Mouse (Mus musculus) intestine, embryonic 16.5 days (tissue): ENCODE measurements around the gene Pla2g2c. TPM values are rescaled to one million over a fixed set of nuclear protein-coding genes. Genes with fewer than 3 reads are reported as not detected.

ENCODE experiments used
- ATAC-seq: fragments of 200-750 bp; cut with Nextera tagmentation; 2 replicates; pipeline ENCODE4 v1.8.0; 2017; ENCODE audit warnings: moderate TSS enrichment, moderate library complexity
- H3K27ac ChIP-seq: fragments of 300-500 bp; sonication (generic); 2 replicates; pipeline ENCODE4 v1.5.1; 2014; ENCODE audit warnings: mild to moderate bottlenecking, low read length
- H3K27me3 ChIP-seq: fragments of 300-500 bp; sonication (generic); replicated peaks from 2 replicates; pipeline ENCODE4 v1.6.1; 2014; ENCODE audit warnings: low read length, control low read depth, mixed read lengths; ENCODE audit not compliant: control insufficient read depth, insufficient read depth
- H3K36me3 ChIP-seq: fragments of 300-500 bp; sonication (generic); 2 replicates; pipeline ENCODE4 v1.6.1; 2014; ENCODE audit warnings: low read length, control low read depth; ENCODE audit not compliant: control insufficient read depth, insufficient read depth
- H3K4me1 ChIP-seq: fragments of 300-500 bp; sonication (generic); 2 replicates; pipeline ENCODE4 v1.6.1; 2014; ENCODE audit warnings: low read length, control low read depth, mixed read lengths; ENCODE audit not compliant: control insufficient read depth, insufficient read depth
- H3K4me2 ChIP-seq: fragments of 300-500 bp; sonication (generic); 2 replicates; pipeline ENCODE4 v1.6.1; 2014; ENCODE audit warnings: low read depth, low read length, control low read depth
- H3K4me3 ChIP-seq: fragments of 300-500 bp; sonication (generic); 2 replicates; pipeline ENCODE4 v1.5.1; 2014; ENCODE audit warnings: mild to moderate bottlenecking, low read length
- H3K9ac ChIP-seq: fragments of 300-500 bp; sonication (generic); 2 replicates; pipeline ENCODE4 v1.6.1; 2014; ENCODE audit warnings: low read depth, low read length
- H3K9me3 ChIP-seq: fragments of 300-500 bp; sonication (generic); 2 replicates; pipeline ENCODE4 v1.6.1; 2016; ENCODE audit warnings: low read length, control low read depth; ENCODE audit not compliant: control insufficient read depth
- WGBS: fragments of 180-500 bp; shearing (Covaris S2); extraction: QIAGEN DNeasy Blood & Tissue Kit; methylation state at CpG from one replicate; pipeline ENCODE4 v1.1.7; 2014; 5-methylcytosine and 5-hydroxymethylcytosine counted together
- polyA plus RNA-seq: library from polyadenylated mRNA; unstranded; fragments of >200 nt; fragmentation: Nextera tagmentation; extraction: Ambion mirVana; gene quantifications from 2 replicates; pipeline ENCODE4 v1.2.1, GENCODE M21; 2015

Pla2g2c gene
- polyA plus RNA-seq, 1 experiment from 2014 or later, result 0.16 TPM

DNA sequence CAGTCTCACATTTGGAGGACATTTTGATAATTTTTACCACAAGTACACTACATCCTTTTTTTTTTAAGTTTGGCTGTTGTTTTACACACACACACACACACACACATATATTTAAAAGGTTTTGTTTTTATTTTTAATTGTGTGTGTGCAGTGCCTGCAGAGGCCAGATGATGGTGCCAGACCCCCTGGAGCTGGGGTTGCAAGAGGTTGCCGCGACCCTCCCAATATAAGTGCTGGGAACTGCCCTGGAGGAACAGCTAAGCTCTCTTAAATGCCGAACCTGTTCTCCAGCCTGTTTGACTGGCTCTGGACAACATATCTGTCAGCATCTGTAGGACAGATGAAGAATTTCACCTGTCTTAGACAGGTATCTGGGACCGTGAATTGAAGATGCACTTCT lies 20.4 kb upstream of the Pla2g2c start:
- H3K4me2 ChIP-seq, result no peak overlapping the region
- H3K36me3 ChIP-seq, result no peaks in the 10 kb centered on the region
- H3K4me1 ChIP-seq, result no peaks in the 10 kb centered on the region
- 79% methylated on average over 4 of the region's 4 CpGs for WGBS
- H3K27me3 ChIP-seq, result no peaks in the 10 kb centered on the region
- H3K9me3 ChIP-seq, result no peaks in the 10 kb centered on the region
- no peak for ATAC-seq
- H3K9ac ChIP-seq, result no peak overlapping the region
- no peak overlapping the region for H3K4me3 ChIP-seq
- H3K27ac ChIP-seq, result no peak overlapping the region

DNA sequence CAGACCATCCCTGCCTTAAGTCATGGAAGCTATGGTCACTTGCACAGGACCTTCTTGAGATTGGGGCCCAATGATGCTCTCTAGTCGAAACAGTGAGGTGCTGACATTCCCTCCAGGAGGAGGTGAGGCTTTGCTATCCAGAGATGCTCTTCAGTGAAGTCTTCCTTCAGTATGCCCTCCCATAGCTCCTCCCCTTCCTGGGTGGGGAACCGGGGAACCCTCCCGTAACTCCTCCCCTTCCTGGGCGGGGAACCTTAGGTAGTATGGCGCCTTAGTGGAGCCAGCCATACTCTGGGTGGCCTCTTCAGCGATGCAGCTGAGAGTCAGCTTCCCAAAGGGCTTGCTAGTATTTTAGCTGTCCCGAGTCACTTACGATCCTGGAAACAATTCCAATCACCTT lies 18.0 kb upstream of the Pla2g2c start:
- Histone ChIP-seq H3K27ac (no peak overlapping the region), H3K4me2 (no peak overlapping the region), H3K4me1 (no peaks in the 10 kb centered on the region), H3K9ac (no peak overlapping the region), H3K9me3 (no peaks in the 10 kb centered on the region), H3K4me3 (no peak overlapping the region), H3K36me3 (no peaks in the 10 kb centered on the region), H3K27me3 (no peaks in the 10 kb centered on the region)
- 94% methylated on average over 8 of the region's 8 CpGs for WGBS
- no peak for ATAC-seq

DNA sequence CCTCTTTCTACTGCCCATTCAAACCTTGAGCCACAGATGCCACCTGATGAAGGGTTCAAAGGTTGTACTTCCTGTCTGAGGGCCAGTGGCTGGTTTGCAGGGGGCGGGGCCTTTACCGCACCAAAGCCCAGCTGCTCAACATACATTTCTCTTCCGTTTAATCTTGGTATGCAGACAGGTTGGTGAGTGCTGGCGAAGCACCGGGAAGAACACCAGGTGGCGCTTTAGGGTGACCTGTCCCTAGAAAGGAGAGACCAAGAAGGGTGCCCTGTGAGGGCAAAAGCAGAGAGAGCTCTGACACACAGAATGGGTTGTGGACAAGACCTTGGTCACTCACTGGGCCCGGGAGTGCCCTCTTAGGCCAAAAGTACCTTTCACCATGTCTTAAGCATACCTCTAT lies 16.0 kb upstream of the Pla2g2c start:
- no peak overlapping the region for H3K4me3 ChIP-seq
- no peak overlapping the region for H3K9ac ChIP-seq
- ATAC-seq, result 0 out of 2 replicates have a peak, but pooled peaks have one; percentile 56
- H3K27me3 ChIP-seq, result no peaks in the 10 kb centered on the region
- no peak overlapping the region for H3K4me2 ChIP-seq
- no peak overlapping the region for H3K27ac ChIP-seq
- H3K4me1 ChIP-seq, result no peaks in the 10 kb centered on the region
- 7% methylated on average over 7 of the region's 7 CpGs for WGBS
- no peaks in the 10 kb centered on the region for H3K9me3 ChIP-seq
- no peaks in the 10 kb centered on the region for H3K36me3 ChIP-seq

DNA sequence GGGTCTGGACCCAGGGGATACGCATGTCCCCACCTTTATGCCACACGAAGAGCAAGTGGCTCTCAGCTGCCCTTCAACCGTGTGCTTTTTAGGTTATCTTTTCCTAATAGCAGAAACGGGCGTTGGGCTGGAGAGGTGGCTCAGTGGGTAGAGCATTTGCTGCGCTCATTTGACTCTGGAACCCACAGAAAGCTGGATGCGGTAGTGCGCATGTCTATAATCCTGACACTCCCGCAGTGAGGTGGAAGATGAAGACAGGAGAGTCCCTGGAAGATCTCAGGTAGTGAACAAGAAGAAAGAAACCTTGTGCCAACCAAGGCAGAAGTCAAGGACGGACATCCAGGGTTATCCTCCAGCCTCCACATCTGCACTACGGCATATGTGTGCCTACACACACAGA lies 15.3 kb upstream of the Pla2g2c start:
- no peak overlapping the region for H3K27ac ChIP-seq

DNA sequence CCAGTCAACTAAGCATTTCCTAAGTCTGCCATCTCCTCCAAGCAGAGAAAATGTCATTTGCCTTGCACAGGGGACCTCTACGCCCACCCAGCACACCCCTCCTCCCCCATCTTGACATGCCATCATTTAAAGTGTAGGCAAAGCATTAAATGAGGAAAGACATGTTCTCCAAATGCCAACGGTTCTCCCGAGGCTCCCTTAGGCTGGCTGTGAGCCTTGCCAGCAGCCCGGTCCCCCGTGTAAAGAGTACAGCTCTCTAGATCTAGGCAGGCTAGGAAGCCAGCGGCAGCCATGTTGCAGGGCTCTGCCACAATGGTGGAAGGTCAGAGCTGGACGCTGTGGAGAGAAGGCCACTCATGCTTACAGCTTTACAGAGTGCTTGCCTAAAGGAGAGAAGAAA lies 14.6 kb upstream of the Pla2g2c start:
- no peak overlapping the region for H3K4me3 ChIP-seq
- H3K9ac ChIP-seq, result no peak overlapping the region
- no peak overlapping the region for H3K4me2 ChIP-seq
- ATAC-seq, result no peak
- no peaks in the 10 kb centered on the region for H3K27me3 ChIP-seq
- no peaks in the 10 kb centered on the region for H3K4me1 ChIP-seq
- WGBS, result 74% methylated on average over 7 of the region's 7 CpGs
- no peaks in the 10 kb centered on the region for H3K36me3 ChIP-seq
- no peaks in the 10 kb centered on the region for H3K9me3 ChIP-seq
- no peak overlapping the region for H3K27ac ChIP-seq

More for the DNA sequence above, 15.3 kb upstream of the Pla2g2c start:
- no peak overlapping the region for H3K4me2 ChIP-seq
- 81% methylated on average over 11 of the region's 11 CpGs for WGBS
- H3K9ac ChIP-seq, result no peak overlapping the region
- no peak overlapping the region for H3K4me3 ChIP-seq
- no peaks in the 10 kb centered on the region for H3K36me3 ChIP-seq
- no peaks in the 10 kb centered on the region for H3K9me3 ChIP-seq
- no peak for ATAC-seq
- no peaks in the 10 kb centered on the region for H3K27me3 ChIP-seq
- H3K4me1 ChIP-seq, result no peaks in the 10 kb centered on the region

DNA sequence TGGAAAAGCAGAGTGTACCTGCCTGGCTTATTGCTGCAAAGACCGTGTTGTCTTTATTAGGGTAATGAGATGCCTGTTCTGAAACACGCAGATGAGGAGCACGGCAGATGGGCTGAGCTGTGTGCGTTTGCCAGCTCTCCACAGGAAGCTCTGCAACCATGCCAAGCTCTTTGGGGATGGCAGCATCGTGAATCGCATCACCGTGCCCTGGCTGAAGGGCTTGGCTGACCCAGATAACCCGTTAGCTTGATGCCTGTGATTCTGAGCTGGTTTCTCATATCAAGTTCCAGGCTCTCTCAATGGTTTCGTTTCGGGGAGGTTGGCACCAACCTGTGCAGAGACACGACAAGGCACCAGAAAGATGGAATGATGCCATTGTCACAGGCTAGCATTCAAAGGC lies 14.0 kb upstream of the Pla2g2c start:
- WGBS, result 84% methylated on average over 11 of the region's 11 CpGs
- H3K27me3 ChIP-seq, result no peaks in the 10 kb centered on the region
- H3K4me1 ChIP-seq, result no peaks in the 10 kb centered on the region
- H3K27ac ChIP-seq, result no peak overlapping the region
- no peak overlapping the region for H3K4me2 ChIP-seq
- no peak for ATAC-seq
- no peaks in the 10 kb centered on the region for H3K36me3 ChIP-seq
- H3K9ac ChIP-seq, result no peak overlapping the region
- H3K9me3 ChIP-seq, result no peaks in the 10 kb centered on the region
- H3K4me3 ChIP-seq, result no peak overlapping the region

DNA sequence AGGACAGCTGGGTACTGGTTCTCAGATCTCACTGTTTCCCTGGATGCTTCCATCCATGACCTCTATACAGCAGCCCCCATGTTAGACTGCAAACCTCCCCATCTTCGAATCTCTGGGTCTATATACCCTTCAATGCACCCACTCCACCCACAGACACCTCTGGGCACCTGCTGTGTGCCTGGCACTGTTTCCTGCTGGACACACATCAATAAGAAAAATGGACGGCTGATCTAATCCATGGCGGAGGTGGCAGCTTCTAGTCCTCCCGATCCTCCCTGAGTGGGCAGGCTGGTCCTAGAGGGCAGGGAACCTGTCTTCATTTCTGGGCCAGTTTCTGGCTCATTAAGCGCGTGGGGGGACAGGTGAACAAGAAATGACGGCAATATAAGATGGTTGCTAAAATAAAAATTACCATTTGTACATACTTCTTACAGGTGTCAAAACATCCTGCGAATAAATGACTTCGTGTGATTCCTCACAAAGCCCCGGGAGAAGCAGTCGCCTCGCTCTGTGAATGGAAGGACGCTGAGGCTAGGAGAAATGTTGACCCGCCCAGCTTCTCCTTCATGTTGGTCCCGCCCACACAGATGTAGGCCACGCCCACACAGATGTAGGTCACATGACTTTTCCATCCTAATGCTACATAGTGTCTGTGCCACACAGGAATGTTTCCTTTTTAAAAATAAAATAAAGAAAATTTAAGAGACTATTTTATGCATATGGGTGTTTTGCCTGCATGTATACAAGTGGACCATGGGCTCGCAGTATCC lies 13.4 kb upstream of the Pla2g2c start:
- Histone ChIP-seq H3K27ac (no peak overlapping the region), H3K36me3 (no peaks in the 10 kb centered on the region), H3K4me2 (no peak overlapping the region), H3K9ac (no peak overlapping the region), H3K4me3 (no peak overlapping the region), H3K9me3 (no peaks in the 10 kb centered on the region), H3K27me3 (no peaks in the 10 kb centered on the region), H3K4me1 (no peaks in the 10 kb centered on the region)
- ATAC-seq, result no peak
- 63% methylated on average over 17 of the region's 17 CpGs for WGBS

DNA sequence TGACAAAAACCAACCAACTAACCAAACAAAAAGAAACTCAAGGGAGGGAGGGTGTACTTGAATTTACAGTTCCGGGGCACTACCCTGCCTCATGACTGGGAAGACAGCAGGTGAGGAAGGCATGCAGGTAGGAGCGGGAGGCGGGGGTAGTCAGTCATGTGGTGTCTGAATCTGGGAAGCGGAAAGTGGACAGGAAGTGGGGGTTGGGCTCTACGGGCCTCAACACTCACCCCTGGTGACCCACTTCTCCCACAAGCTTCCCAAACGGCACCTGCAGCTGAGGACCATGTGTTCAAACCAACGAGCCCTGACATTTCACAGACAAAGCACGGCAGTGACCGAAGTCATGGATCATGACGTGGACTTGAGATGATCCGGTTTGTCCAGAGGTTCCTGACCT lies 12.5 kb upstream of the Pla2g2c start:
- H3K9me3 ChIP-seq, result no peaks in the 10 kb centered on the region
- H3K4me3 ChIP-seq, result no peak overlapping the region
- H3K36me3 ChIP-seq, result no peaks in the 10 kb centered on the region
- no peak overlapping the region for H3K4me2 ChIP-seq
- ATAC-seq, result no peak
- no peaks in the 10 kb centered on the region for H3K4me1 ChIP-seq
- WGBS, result 71% methylated on average over 11 of the region's 11 CpGs
- no peak overlapping the region for H3K27ac ChIP-seq
- no peaks in the 10 kb centered on the region for H3K27me3 ChIP-seq
- H3K9ac ChIP-seq, result no peak overlapping the region

DNA sequence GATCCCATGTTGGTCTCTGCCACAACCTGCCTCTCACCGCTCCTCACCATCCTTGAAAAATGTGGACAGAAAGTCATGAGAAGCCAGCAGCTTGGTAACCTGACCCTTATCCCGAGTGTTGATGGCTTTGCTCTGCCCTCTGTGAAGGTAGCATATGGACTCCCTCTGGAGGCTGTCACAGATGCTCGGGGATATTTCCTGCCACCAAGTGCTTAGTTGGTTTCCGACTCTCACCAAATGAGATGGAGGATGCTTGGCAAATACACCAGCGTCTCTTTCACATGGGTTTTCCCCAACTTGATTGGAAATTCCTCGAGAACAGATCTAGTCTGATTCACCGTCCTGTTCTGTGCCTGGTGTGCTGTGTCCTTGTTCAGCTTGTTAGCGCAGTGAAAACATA lies 12.0 kb upstream of the Pla2g2c start:
- Histone ChIP-seq H3K4me1 (no peaks in the 10 kb centered on the region), H3K9ac (no peak overlapping the region), H3K27me3 (no peaks in the 10 kb centered on the region), H3K36me3 (no peaks in the 10 kb centered on the region), H3K4me2 (no peak overlapping the region), H3K27ac (no peak overlapping the region), H3K4me3 (no peak overlapping the region), H3K9me3 (no peaks in the 10 kb centered on the region)
- 77% methylated on average over 8 of the region's 8 CpGs for WGBS
- ATAC-seq, result no peak

DNA sequence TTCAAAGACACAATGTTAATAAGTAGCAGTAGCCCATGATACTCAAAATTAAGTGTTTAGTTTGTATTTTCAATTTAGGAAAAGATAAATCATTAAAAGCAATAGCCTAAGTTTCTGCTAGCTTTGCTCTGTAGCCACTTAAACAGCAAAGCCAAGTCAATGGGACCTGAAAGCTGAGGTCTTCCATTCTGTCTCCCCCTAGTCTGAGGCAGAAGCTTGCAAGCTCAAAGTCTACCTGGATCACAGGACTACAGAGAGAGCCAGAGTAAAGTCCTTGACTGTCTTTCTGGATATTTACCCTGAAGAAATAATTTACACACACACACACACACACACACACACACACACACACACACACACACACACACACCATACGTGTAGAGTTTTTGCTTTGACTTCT lies 10.4 kb upstream of the Pla2g2c start:
- no peak overlapping the region for H3K4me3 ChIP-seq
- no peak overlapping the region for H3K27ac ChIP-seq
- no peaks in the 10 kb centered on the region for H3K9me3 ChIP-seq
- WGBS, result 95% methylated on average over 1 of the region's 1 CpGs
- no peaks in the 10 kb centered on the region for H3K36me3 ChIP-seq
- no peaks in the 10 kb centered on the region for H3K27me3 ChIP-seq
- no peak overlapping the region for H3K4me2 ChIP-seq
- H3K9ac ChIP-seq, result no peak overlapping the region
- no peaks in the 10 kb centered on the region for H3K4me1 ChIP-seq
- no peak for ATAC-seq
